Mouse (Mus musculus) thymus, postnatal 14 days (tissue): ENCODE measurements around the gene Ubiad1.
A peak's percentile ranks its signal among the peaks of the same experiment; 100 is the strongest.

Experiments
- DNase-seq: peaks from one replicate; pipeline ENCODE4 v3.0.0; 2021

Ubiad1 gene

DNA sequence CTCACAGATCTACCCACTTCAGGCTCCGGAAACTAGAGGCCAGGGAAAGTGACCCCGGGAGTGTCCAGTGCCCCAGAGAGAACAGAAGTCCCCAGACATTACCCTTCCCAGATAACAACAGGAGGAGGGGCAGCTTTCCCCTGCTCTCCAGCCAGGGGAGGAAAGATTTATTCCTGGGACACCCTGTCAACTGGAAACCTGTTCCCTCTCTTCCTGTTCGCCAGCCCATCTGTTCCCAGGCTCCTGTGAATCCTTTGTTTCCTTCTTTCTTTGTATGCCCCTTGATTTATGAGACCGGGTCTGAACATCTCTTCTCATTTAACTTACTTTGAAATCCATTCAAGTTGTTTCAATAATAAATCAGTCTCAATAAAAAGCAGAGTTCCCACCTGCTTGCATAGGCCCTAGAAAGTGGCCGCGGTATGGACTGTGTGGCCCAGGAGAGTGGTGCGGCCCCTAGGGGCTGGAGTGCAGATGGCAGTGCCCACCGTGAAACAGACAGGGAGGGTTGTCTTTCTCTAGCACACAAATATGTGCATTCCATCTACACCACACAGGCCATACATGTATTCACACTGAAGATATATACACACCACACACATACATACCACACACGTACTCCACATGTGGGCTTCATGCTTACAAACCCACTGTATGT lies 45.0 kb downstream of the Ubiad1 start:
- no peak for DNase-seq

DNA sequence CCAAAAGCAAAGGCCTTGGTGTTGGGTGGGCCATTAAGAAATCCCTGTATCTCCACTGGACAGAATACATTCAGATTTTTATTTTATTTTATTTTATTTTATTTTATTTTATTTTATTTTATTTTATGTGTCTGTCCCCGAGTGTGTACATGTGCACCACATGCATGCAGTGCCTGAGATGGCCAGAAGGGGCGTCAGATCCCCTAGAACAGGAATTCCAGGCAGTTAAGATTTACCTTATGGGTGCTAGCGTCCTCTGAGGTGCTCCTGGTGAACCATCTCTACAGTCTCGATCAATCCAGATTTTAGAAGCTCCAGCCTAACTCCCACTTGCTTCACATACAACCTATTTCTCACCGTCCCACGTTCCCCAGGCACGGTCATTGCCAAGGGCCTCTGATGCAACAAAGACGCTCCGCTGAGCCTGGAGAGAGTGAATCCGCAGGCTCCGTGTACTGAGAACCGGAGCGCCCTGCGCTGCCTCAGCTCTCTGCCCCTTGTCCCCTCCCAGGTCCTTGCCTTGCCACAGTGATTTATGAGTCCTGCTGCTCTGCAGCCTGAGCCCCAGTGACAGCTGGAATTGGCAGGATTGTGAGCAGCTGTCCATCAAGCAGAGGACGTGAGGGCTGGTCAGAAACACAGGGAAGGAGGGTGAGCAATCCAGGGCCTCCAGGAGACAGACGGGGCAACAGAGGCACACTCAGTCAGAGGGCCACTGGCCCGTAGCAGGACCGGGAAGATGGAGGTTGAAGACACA lies 46.9 kb downstream of the Ubiad1 start:
- DNase-seq: no peak

DNA sequence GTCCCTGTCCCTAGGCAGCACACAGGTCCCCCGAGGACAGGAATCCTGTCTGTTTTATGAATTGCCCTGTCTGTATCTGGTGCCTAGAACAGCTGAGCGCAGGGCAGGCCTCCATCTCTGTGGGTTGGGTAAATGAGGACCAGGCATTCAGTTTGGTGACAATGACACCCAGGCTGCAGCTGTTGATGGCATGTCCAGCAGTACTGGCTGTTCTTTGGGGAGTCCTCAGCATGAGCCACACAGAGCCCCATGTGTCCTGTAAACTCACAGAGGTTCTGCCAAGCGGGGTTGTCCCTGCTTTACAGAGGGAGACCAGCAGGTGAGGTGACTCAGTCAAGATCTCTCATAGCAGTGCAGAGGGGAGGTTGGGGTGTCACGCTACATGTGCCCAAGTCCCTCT lies 47.5 kb downstream of the Ubiad1 start:
- no peak for DNase-seq

DNA sequence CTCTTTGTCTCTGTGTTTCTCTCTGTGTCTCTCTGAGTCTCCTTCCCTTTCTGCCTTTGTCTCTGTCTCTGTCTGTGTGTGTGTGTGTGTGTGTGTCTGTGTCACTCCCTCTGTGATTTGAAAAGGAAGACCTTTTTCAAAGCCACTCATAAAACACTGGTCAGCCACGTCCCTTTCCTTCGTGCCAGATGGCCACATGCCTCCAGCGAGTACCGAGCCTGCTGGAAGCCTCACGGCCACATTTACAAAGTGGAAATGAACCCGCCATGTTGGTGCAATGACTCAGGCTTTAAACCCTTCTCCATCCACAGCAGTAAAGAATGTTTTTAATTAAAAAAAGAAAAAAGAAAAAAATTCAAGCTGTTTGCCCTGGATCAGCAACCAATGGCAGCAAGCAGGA lies 48.7 kb downstream of the Ubiad1 start:
- DNase-seq: no peak

DNA sequence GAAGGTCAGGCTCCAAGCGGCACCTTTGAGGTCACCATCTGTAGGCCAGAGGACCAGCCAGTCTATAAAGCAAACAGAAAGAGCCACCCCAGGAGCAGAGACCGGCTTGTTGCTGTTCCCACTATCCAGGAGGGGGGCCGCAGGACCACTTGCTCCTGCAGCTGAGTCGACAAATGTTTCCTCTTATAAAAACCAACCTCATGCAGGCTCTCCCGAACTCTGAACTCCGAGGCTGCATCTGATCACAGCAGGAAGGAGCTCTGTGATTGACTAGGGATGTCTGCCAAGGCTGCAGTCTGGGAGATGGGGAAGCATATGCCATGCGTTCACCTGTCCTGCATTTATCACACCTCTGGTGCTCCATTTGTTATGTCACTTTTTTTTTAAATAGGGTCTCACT lies 49.4 kb downstream of the Ubiad1 start:
- no peak for DNase-seq

DNA sequence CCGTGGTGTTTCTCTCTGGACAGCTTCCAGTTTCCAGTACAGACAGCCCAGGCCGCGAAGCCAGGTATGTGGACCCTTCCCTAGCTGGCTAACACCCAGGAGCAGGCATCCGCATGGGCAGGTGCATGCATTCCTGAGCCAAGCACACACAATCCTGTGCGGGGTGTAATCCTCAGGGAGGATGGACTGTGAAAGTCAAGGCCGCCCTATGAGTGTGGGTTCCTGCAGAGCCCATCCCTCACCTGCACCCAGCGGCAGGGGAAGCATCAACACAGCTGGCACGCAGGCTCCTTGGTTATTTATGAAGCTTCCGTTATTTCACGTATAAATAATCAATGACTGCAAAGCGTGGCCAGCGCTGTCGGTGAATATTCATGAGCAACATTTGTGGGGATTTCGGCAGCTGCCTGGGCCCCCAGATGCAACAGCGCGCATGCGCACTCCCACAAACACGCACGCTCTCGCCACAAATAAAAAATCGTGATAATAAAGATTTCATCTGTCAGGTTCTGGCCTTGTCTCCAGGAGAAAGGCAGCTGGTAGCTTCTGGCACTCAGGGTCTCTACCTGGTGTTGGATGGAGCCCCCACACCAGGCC lies 52.8 kb downstream of the Ubiad1 start:
- no peak for DNase-seq

DNA sequence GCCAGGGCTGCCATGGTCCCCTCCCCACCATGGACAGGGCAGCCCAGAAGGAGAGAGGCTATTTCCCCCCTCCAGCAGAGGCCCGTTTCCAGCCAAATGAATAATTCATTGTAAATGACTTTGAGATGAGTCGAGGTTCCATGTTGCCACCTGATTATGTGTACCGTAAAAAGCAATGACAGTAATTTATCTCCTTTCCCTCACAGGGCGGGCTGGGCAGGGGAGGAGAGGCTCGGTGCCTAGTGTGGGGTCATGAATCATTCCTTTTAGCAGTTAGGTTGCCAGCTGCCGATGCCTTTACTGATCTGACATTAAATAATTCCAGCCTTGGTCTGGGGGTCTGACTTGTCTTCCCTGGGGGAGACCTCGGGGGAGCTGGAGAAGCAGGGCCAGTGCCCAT lies 54.9 kb downstream of the Ubiad1 start:
- DNase-seq: no peak

DNA sequence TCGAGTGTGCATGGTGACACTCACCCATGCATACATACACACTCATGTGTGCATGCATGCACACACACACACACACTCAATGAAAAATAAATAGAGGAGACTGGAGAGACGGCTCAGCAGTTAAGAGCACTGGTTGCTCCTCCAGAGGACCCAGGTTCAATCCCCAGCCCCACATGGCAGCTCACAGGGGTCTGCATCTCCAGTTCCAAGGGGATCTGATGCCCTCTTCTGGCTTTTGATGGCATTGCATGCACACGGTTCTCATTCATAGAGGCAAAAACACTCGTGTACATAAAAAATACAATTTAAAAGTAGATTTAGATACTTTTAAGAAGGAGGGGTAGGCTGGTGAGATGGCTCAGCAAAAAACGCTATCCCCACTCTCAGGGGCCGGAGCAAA lies 55.5 kb downstream of the Ubiad1 start:
- peak; percentile 9 for DNase-seq

DNA sequence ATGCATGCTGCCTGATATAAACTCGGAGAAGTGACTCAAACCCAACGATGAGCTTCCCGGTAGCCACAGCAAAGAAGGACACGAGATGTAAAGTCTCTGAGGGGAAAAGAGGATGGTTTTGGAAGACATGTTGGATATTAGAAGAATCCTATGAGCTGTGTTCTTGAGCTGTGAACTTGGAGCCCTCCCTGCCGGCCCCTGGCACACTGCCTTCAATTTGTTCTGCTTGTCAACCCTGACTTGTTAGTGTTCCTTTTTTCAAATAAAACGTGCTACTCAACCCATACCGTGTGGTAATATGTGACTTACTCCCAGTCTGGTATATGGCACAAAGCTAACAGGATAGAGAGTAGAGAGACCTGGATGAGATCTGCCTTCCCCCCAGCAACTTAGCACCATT lies 59.3 kb downstream of the Ubiad1 start:
- no peak for DNase-seq
